Mouse (Mus musculus) hindbrain, embryonic 14.5 days (tissue): ENCODE data around the gene Mxi1. TPM values are rescaled to one million over a fixed set of nuclear protein-coding genes. Genes with fewer than 3 reads are reported as not detected.

ENCODE experiments used
- ATAC-seq: fragments of 200-750 bp; cut with Nextera tagmentation; 2 replicates; pipeline ENCODE4 v1.8.0; 2017; ENCODE audit warnings: moderate number of reproducible peaks, mild to moderate bottlenecking, moderate TSS enrichment, moderate library complexity; ENCODE audit not compliant: low FRiP score
- DNase-seq: peaks from one replicate; pipeline ENCODE4 v3.0.0-alpha.2; 2015; ENCODE audit warnings: low spot score
- H3K27ac ChIP-seq: fragments of 300-500 bp; sonication (generic); 2 replicates; pipeline ENCODE4 v1.5.1; 2014; ENCODE audit warnings: mild to moderate bottlenecking, moderate library complexity
- H3K27me3 ChIP-seq: fragments of 300-500 bp; sonication (generic); 2 replicates; pipeline ENCODE4 v1.6.1; 2014; ENCODE audit warnings: mild to moderate bottlenecking, low read length, mixed read lengths; ENCODE audit not compliant: control insufficient read depth, insufficient read depth
- H3K36me3 ChIP-seq: fragments of 300-500 bp; sonication (generic); replicated peaks from 2 replicates; pipeline ENCODE4 v1.6.1; 2014; ENCODE audit not compliant: control insufficient read depth, insufficient read depth
- H3K4me1 ChIP-seq: fragments of 300-500 bp; sonication (generic); replicated peaks from 2 replicates; pipeline ENCODE4 v1.6.1; 2014; ENCODE audit warnings: antibody characterized with exemption, low read length, mixed read lengths; ENCODE audit not compliant: control insufficient read depth, insufficient read depth
- H3K4me2 ChIP-seq: fragments of 300-500 bp; sonication (generic); replicated peaks from 2 replicates; pipeline ENCODE4 v1.6.1; 2014; ENCODE audit warnings: mild to moderate bottlenecking, moderate library complexity
- H3K4me3 ChIP-seq: fragments of 300-500 bp; sonication (generic); replicated peaks from 2 replicates; pipeline ENCODE4 v1.5.1; 2014; ENCODE audit warnings: mild to moderate bottlenecking, low read length
- H3K9ac ChIP-seq: fragments of 300-500 bp; sonication (generic); 2 replicates; pipeline ENCODE4 v1.6.1; 2014
- H3K9me3 ChIP-seq: fragments of 300-500 bp; sonication (generic); 2 replicates; pipeline ENCODE4 v1.6.1; 2016; ENCODE audit warnings: low read length; ENCODE audit not compliant: control insufficient read depth
- WGBS: fragments of 180-500 bp; shearing (Covaris S2); extraction: QIAGEN DNeasy Blood & Tissue Kit; methylation state at CpG from one replicate; pipeline ENCODE4 v1.1.7; 2014; 5-methylcytosine and 5-hydroxymethylcytosine counted together
- polyA plus RNA-seq: library from polyadenylated mRNA; unstranded; fragments of >200 nt; fragmentation: Nextera tagmentation; extraction: Ambion mirVana; gene quantifications from 2 replicates; pipeline ENCODE4 v1.2.1, GENCODE M21; 2014

Gene Mxi1
- polyA plus RNA-seq, 1 experiment from 2014 or later: 50.4 TPM

- Histone ChIP-seq H3K9ac (no peak overlapping the region), H3K4me2 (no peak overlapping the region), H3K4me3 (no peak overlapping the region), H3K4me1 (no peaks in the 10 kb centered on the region; the same call in 1 of the 2 replicates), H3K27me3 (no peaks in the 10 kb centered on the region), H3K9me3 (no peaks in the 10 kb centered on the region), H3K36me3 (no peaks in the 10 kb centered on the region), H3K27ac (no peak overlapping the region)
- DNase-seq (no peak), ATAC-seq (no peak)
- WGBS: 86% methylated on average over 8 of the region's 8 CpGs
Observed at GRCm38 (mm10) chr19:53408398-53408797, 98.1 kb downstream of the Mxi1 start.

GRCm38 (mm10) chr19:53409663-53410307, 99.5 kb downstream of the Mxi1 start:
- 63% methylated on average over 17 of the region's 17 CpGs for whole genome bisulfite sequencing
- DNase-seq (no peak), ATAC-seq (no peak)
- Histone ChIP-seq H3K9me3 (no peaks in the 10 kb centered on the region), H3K27me3 (no peaks in the 10 kb centered on the region), H3K4me1 (no peaks in the 10 kb centered on the region; the same call in 1 of the 2 replicates), H3K4me3 (no peak overlapping the region), H3K27ac (no peak overlapping the region), H3K9ac (no peak overlapping the region), H3K4me2 (no peak overlapping the region), H3K36me3 (no peaks in the 10 kb centered on the region)

DNA sequence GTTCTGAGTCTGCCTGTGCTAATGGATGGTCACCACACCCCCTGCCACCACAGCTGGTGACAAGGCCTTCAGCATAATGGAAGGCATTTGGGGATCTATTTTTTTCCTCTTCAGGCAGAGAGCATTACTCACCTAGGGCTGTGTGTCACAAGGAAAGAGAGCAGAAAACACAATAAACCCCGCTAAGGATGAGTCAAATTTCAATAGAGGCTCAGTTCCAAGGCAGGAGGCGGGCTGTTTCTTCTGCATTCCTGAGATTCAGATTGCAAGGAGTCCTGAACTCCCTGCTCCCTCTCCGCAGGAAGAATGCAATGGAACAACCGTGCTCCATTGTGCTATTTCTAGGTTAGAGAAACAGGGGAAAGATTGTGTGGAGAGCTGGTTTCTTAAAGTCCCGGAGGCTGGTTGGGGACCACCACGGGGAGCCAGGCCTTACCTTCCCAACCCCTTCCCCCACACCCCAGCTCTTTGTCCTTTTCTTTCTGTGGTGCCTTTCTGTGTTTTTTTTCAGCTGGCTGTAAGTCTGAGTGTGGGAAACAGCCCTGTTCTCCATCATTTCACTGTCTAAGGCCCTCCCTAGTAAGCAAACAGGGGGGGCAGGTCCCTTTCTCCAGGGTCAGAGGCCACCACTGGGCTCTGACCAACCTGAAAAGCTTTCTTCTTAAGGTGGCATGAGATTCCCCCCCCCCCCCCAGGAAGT, 102.0 kb downstream of the Mxi1 start:
- H3K27ac ChIP-seq: no peak overlapping the region
- H3K27me3 ChIP-seq: no peaks in the 10 kb centered on the region
- no peak overlapping the region for H3K4me2 ChIP-seq
- ATAC-seq (no peak), DNase-seq (no peak)
- WGBS: 8% methylated on average over 6 of the region's 6 CpGs
- H3K9ac ChIP-seq: no peak overlapping the region
- no peaks in the 10 kb centered on the region; the same call in 1 of the 2 replicates for H3K4me1 ChIP-seq
- no peaks in the 10 kb centered on the region for H3K9me3 ChIP-seq
- H3K36me3 ChIP-seq: no peaks in the 10 kb centered on the region
- no peak overlapping the region for H3K4me3 ChIP-seq

- ATAC-seq (no peak), DNase-seq (no peak)
- Histone ChIP-seq H3K36me3 (no peaks in the 10 kb centered on the region), H3K4me3 (no peak overlapping the region), H3K27me3 (no peaks in the 10 kb centered on the region), H3K4me2 (no peak overlapping the region), H3K9ac (no peak overlapping the region), H3K4me1 (no peaks in the 10 kb centered on the region; the same call in 1 of the 2 replicates), H3K27ac (no peak overlapping the region), H3K9me3 (no peaks in the 10 kb centered on the region)
- WGBS: 88% methylated on average over 15 of the region's 15 CpGs
Observed at GRCm38 (mm10) chr19:53413617-53414380, 103.5 kb downstream of the Mxi1 start.

DNA sequence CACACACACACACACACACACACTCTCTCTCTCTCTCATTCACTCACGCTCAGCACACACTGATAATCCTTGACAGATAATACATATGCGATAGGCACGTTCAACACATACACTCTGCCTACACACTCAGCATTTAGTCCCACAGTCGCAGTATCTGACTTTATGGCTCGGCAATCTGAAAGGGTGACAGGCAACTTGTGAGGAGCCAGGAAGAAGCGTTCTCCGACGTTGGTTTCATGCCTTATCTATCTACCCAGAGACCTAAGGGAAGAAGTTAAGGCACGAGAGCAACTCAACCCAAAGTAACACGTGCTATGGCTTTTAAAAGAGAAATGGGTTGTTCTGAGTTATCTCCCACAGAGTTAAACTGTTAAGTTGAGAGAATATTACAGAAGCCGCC, 104.3 kb downstream of the Mxi1 start:
- no peak overlapping the region for H3K4me2 ChIP-seq
- H3K27me3 ChIP-seq: no peaks in the 10 kb centered on the region
- no peak overlapping the region for H3K9ac ChIP-seq
- no peaks in the 10 kb centered on the region for H3K36me3 ChIP-seq
- H3K4me3 ChIP-seq: no peak overlapping the region
- WGBS: 87% methylated on average over 11 of the region's 11 CpGs
- H3K9me3 ChIP-seq: no peaks in the 10 kb centered on the region
- no peak for DNase-seq
- no peaks in the 10 kb centered on the region; the same call in 1 of the 2 replicates for H3K4me1 ChIP-seq
- no peak for ATAC-seq
- no peak overlapping the region for H3K27ac ChIP-seq

GRCm38 (mm10) chr19:53415198-53415597, 104.9 kb downstream of the Mxi1 start:
- no peaks in the 10 kb centered on the region for H3K36me3 ChIP-seq
- no peak overlapping the region for H3K4me3 ChIP-seq
- no peak overlapping the region for H3K4me2 ChIP-seq
- ATAC-seq: no peak
- no peak overlapping the region for H3K9ac ChIP-seq
- no peaks in the 10 kb centered on the region for H3K27me3 ChIP-seq
- 91% methylated on average over 17 of the region's 17 CpGs for WGBS
- H3K9me3 ChIP-seq: no peaks in the 10 kb centered on the region
- H3K4me1 ChIP-seq: no peaks in the 10 kb centered on the region; the same call in 1 of the 2 replicates
- DNase-seq: no peak
- no peak overlapping the region for H3K27ac ChIP-seq

DNA sequence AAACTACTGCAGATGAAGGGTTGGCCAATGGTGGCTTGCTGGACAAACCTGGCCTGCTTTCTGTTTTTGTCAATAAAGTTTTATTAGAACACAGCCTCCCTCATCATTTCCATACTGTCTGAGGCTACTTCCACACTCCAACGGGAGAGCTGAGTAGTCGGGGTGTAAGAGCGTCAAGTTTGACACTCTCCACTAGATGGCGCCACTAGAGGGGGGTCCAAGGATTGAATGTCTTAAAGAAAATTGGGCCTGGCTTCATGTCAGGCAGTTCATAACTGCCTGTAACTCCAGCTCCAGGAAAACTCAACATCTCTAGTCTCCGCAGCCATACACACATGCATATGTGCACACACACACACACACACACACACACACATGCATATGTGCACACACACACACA, 109.5 kb downstream of the Mxi1 start:
- Histone ChIP-seq H3K27ac (no peak overlapping the region), H3K9ac (no peak overlapping the region), H3K4me1 (peaks cover 10% of the 10 kb centered on the region; the same call in 1 of the 2 replicates), H3K4me2 (no peak overlapping the region), H3K27me3 (no peaks in the 10 kb centered on the region), H3K9me3 (no peaks in the 10 kb centered on the region), H3K36me3 (no peaks in the 10 kb centered on the region), H3K4me3 (no peak overlapping the region)
- WGBS: 49% methylated on average over 5 of the region's 5 CpGs
- ATAC-seq (no peak), DNase-seq (peak; percentile 56)

GRCm38 (mm10) chr19:53420924-53421582, 110.7 kb downstream of the Mxi1 start:
- DNase-seq (peak; percentile 81), ATAC-seq (peak; percentile 94)
- Histone ChIP-seq H3K27me3 (no peaks in the 10 kb centered on the region), H3K4me1 (peaks cover 10% of the 10 kb centered on the region; the same call in 1 of the 2 replicates), H3K9ac (peak overlapping the region; percentile 53), H3K4me3 (peak overlapping the region; percentile 37), H3K36me3 (no peaks in the 10 kb centered on the region), H3K27ac (0 out of 2 replicates have a peak overlapping the region, but pooled peaks have one; percentile 14), H3K4me2 (peak overlapping the region; percentile 71), H3K9me3 (no peaks in the 10 kb centered on the region)
- under 1% methylated on average over 19 of the region's 19 CpGs for WGBS
